Mouse (Mus musculus) kidney, adult 2 months (tissue): ENCODE measurements around the gene Pip4k2b.
A peak's percentile ranks its signal among the peaks of the same experiment; 100 is the strongest.

Source experiments
- CTCF ChIP-seq: fragments of 200-500 bp; conservative IDR thresholded peaks from 2 replicates; pipeline ENCODE4 v1.5.1; 2011; ENCODE audit warnings: low read depth, mild to moderate bottlenecking, control low read depth, low read length, moderate library complexity, mixed read lengths; ENCODE audit not compliant: insufficient read depth, insufficient read length
- POLR2A ChIP-seq: fragments of 200-500 bp; IDR thresholded peaks from one replicate; pipeline ENCODE4 v1.6.1; 2011; ENCODE audit warnings: low read depth, low read length, control low read depth

GRCm38 (mm10) chr11:97703039-97703826 lies 41.3 kb downstream of the Pip4k2b start, which contains the start of gene Psmb3:
- TF ChIP-seq POLR2A = peak; percentile 68
- TF ChIP-seq CTCF = no peak
